Mouse (Mus musculus) neural tube, embryonic 15.5 days (tissue): ENCODE results near the gene Jmjd1c. TPM values are rescaled to one million over a fixed set of nuclear protein-coding genes. Genes with fewer than 3 reads are reported as not detected.

Experiments
- ATAC-seq: fragments of 200-750 bp; cut with Nextera tagmentation; 2 replicates; pipeline ENCODE4 v1.8.0; 2017; ENCODE audit warnings: mild to moderate bottlenecking, moderate TSS enrichment, moderate library complexity; ENCODE audit not compliant: low FRiP score
- H3K27ac ChIP-seq: fragments of 300-500 bp; sonication (generic); replicated peaks from 2 replicates; pipeline ENCODE4 v1.5.1; 2015; ENCODE audit warnings: mild to moderate bottlenecking, inconsistent platforms
- H3K27me3 ChIP-seq: fragments of 300-500 bp; sonication (generic); replicated peaks from 2 replicates; pipeline ENCODE4 v1.6.1; 2015; ENCODE audit warnings: inconsistent platforms
- H3K36me3 ChIP-seq: fragments of 300-500 bp; sonication (generic); 2 replicates; pipeline ENCODE4 v1.6.1; 2015; ENCODE audit warnings: inconsistent platforms
- H3K4me1 ChIP-seq: fragments of 300-500 bp; sonication (generic); 2 replicates; pipeline ENCODE4 v1.6.1; 2015; ENCODE audit warnings: inconsistent platforms
- H3K4me2 ChIP-seq: fragments of 300-500 bp; sonication (generic); 2 replicates; pipeline ENCODE4 v1.6.1; 2015; ENCODE audit warnings: inconsistent platforms, mild to moderate bottlenecking, moderate library complexity
- H3K4me3 ChIP-seq: fragments of 300-500 bp; sonication (generic); replicated peaks from 2 replicates; pipeline ENCODE4 v1.5.1; 2015; ENCODE audit warnings: mild to moderate bottlenecking, inconsistent platforms
- H3K9ac ChIP-seq: fragments of 300-500 bp; sonication (generic); replicated peaks from 2 replicates; pipeline ENCODE4 v1.6.1; 2015; ENCODE audit warnings: mild to moderate bottlenecking, inconsistent platforms
- H3K9me3 ChIP-seq: fragments of 300-500 bp; sonication (generic); replicated peaks from 2 replicates; pipeline ENCODE4 v1.6.1; 2016; ENCODE audit warnings: inconsistent platforms
- WGBS: fragments of 180-500 bp; shearing (Covaris S2); methylation state at CpG from one replicate; pipeline ENCODE4 v1.1.7; 2015; ENCODE audit warnings: mixed read lengths; 5-methylcytosine and 5-hydroxymethylcytosine counted together
- polyA plus RNA-seq: library from polyadenylated mRNA; unstranded; fragments of >200 nt; fragmentation: Nextera tagmentation; extraction: Ambion mirVana; gene quantifications from 2 replicates; pipeline ENCODE4 v1.2.1, GENCODE M21; 2015

Jmjd1c gene
- polyA plus RNA-seq, 1 experiment from 2014 or later = 50.7 TPM

DNA sequence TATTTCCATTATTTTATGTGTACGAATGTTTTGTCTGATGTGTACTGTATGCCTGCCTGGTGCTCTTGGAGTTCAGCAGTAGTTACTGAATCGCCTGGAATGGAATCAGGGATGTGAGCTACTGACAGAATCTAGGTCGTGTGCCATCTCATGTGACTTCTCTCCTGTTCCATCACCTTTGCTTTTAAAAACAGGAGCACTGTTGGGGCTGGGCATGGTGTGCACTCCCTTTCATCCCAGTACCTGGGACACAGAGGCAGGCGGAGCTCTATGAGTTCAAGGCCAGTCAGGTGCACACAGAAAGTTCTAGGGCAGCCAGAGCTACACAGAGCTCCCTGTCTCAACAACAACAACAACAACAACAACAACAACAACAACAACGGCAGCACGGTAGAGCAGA lies 38.2 kb upstream of the Jmjd1c start:
- ATAC-seq = no peak
- H3K4me3 ChIP-seq = no peak overlapping the region
- peaks cover 52% of the 10 kb centered on the region for H3K4me1 ChIP-seq
- H3K36me3 ChIP-seq = no peaks in the 10 kb centered on the region
- H3K27ac ChIP-seq = peak overlapping the region; percentile 70
- no peaks in the 10 kb centered on the region for H3K27me3 ChIP-seq
- WGBS = 89% methylated on average over 6 of the region's 6 CpGs
- H3K9me3 ChIP-seq = no peaks in the 10 kb centered on the region
- no peak overlapping the region for H3K9ac ChIP-seq
- no peak overlapping the region for H3K4me2 ChIP-seq

DNA sequence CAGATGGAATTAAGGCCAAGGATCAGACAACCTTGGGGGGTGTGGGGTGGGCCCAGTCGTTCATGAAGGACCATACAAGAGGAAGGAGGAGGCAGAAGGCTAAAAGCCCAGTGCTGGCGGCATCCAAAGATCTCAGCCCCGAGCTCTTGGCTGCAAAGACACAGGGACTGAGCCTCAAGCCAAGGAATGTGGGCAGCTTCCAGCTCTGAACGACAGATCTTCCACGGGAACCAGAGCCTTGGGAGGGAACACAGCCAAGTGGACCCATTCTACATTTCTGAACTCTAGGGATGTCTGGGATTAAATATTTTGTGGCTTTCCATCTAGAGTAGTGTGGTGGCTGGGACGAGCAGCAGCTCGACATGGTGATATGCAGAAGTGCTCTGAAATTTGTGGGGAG lies 37.6 kb upstream of the Jmjd1c start:
- Histone ChIP-seq H3K27ac (peak overlapping the region; percentile 70), H3K36me3 (no peaks in the 10 kb centered on the region), H3K4me1 (peaks cover 47% of the 10 kb centered on the region), H3K4me2 (no peak overlapping the region; the same call in 1 of the 2 replicates), H3K4me3 (no peak overlapping the region), H3K9me3 (no peaks in the 10 kb centered on the region), H3K27me3 (no peaks in the 10 kb centered on the region), H3K9ac (no peak overlapping the region)
- peak; percentile 23 for ATAC-seq
- 57% methylated on average over 7 of the region's 7 CpGs for WGBS

- Histone ChIP-seq H3K4me2 (no peak overlapping the region; the same call in 1 of the 2 replicates), H3K27me3 (no peaks in the 10 kb centered on the region), H3K27ac (peak overlapping the region; percentile 70), H3K4me1 (peaks cover 43% of the 10 kb centered on the region), H3K9ac (no peak overlapping the region), H3K9me3 (no peaks in the 10 kb centered on the region), H3K4me3 (no peak overlapping the region), H3K36me3 (no peaks in the 10 kb centered on the region)
- ATAC-seq = peak; percentile 25; the same call in 1 of the 2 replicates
- 40% methylated on average over 6 of the region's 6 CpGs for WGBS
Observed at GRCm38 (mm10) chr10:67058702-67059101, 37.2 kb upstream of the Jmjd1c start.

DNA sequence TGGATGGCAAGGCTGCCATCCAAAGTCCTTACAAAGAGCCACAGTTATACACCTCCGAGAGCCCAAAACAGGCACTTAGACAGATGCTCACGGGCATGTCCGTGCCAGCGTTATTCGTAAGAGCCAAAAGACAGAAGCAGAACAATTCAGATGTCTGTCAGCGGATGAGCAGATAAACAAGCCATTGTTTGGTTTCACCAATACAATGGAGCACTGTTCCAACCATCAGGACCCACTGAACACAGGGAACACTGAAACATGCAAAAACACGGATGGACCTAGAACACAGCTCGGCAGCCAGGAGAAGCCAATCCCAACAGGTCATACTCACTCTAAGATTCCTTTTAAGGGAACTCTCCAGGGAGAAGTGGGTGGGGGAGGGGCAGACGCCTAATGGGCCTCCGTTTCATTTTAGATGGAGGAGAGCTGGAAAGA lies 34.5 kb upstream of the Jmjd1c start:
- Histone ChIP-seq H3K27me3 (no peaks in the 10 kb centered on the region), H3K27ac (peak overlapping the region; percentile 62), H3K4me2 (0 out of 2 replicates have a peak overlapping the region, but pooled peaks have one; percentile 13), H3K4me1 (peaks cover 45% of the 10 kb centered on the region), H3K9me3 (no peaks in the 10 kb centered on the region), H3K4me3 (no peak overlapping the region), H3K36me3 (no peaks in the 10 kb centered on the region), H3K9ac (no peak overlapping the region)
- ATAC-seq = no peak
- WGBS = 27% methylated on average over 10 of the region's 10 CpGs

DNA sequence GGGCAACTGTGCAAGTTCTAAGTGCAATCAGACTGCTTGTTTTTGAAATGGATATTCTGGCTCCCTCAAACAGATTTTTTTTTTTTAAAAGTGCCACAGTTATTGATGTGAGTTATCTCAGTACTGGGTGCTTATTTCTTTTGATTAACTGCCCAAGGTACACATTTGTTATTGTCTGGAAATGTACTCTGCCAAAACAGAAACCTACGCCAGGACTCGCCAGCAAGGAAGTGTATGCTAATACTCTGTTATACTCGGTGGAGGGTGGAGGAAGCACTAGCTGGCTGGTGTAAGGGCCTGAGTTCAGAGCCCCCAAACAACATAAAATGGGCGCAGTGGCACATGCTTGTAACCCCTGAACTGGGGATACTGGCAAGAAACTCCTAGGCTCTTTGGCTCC lies 34.1 kb upstream of the Jmjd1c start:
- Histone ChIP-seq H3K27me3 (no peaks in the 10 kb centered on the region), H3K9ac (no peak overlapping the region), H3K4me2 (peak overlapping the region; percentile 13; the same call in 1 of the 2 replicates), H3K4me3 (no peak overlapping the region), H3K36me3 (no peaks in the 10 kb centered on the region), H3K4me1 (peaks cover 46% of the 10 kb centered on the region), H3K9me3 (no peaks in the 10 kb centered on the region), H3K27ac (peak overlapping the region; percentile 62)
- no peak for ATAC-seq
- WGBS = 51% methylated on average over 4 of the region's 4 CpGs

- Histone ChIP-seq H3K9me3 (no peaks in the 10 kb centered on the region), H3K27me3 (no peaks in the 10 kb centered on the region), H3K4me1 (peaks cover 31% of the 10 kb centered on the region), H3K9ac (no peak overlapping the region), H3K4me2 (no peak overlapping the region), H3K27ac (peak overlapping the region; percentile 43), H3K4me3 (no peak overlapping the region), H3K36me3 (no peaks in the 10 kb centered on the region)
- WGBS = 60% methylated on average over 7 of the region's 7 CpGs
- no peak for ATAC-seq
Observed at GRCm38 (mm10) chr10:67065277-67065887, 30.5 kb upstream of the Jmjd1c start.

DNA sequence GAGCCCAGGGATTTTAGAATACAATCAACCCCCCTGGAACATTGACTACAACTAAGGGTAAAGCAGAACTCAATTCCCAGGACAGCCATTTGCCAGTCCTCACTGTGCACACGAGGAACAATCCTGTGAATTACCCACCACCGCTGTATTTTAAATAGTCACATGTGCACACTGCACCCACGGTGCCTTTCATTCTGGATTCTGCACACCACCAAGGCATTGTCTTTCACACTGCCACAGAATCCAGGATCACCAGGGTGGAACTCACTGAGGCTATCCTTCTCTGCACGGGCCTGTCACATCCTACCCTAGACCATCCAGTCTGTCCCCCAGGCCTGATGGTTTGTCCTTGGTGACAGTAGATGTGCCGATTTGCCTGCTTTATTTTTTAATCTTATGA lies 30.0 kb upstream of the Jmjd1c start:
- Histone ChIP-seq H3K4me3 (no peak overlapping the region), H3K9me3 (no peaks in the 10 kb centered on the region), H3K27me3 (no peaks in the 10 kb centered on the region), H3K9ac (no peak overlapping the region), H3K4me1 (peaks cover 31% of the 10 kb centered on the region), H3K27ac (peak overlapping the region; percentile 43), H3K4me2 (no peak overlapping the region), H3K36me3 (no peaks in the 10 kb centered on the region)
- WGBS = 23% methylated on average over 5 of the region's 5 CpGs
- peak; percentile 58; the same call in 1 of the 2 replicates for ATAC-seq

- Histone ChIP-seq H3K9me3 (no peaks in the 10 kb centered on the region), H3K9ac (no peak overlapping the region), H3K4me1 (peaks cover 26% of the 10 kb centered on the region), H3K4me2 (no peak overlapping the region), H3K36me3 (no peaks in the 10 kb centered on the region), H3K27me3 (no peaks in the 10 kb centered on the region), H3K4me3 (no peak overlapping the region), H3K27ac (no peak overlapping the region)
- no peak for ATAC-seq
- WGBS = 43% methylated on average over 3 of the region's 3 CpGs
Observed at GRCm38 (mm10) chr10:67066421-67066820, 29.5 kb upstream of the Jmjd1c start.

- 91% methylated on average over 10 of the region's 10 CpGs for WGBS
- Histone ChIP-seq H3K27me3 (no peaks in the 10 kb centered on the region), H3K36me3 (no peaks in the 10 kb centered on the region), H3K9ac (no peak overlapping the region), H3K4me2 (no peak overlapping the region), H3K4me3 (no peak overlapping the region), H3K27ac (no peak overlapping the region), H3K4me1 (peaks cover 15% of the 10 kb centered on the region), H3K9me3 (no peaks in the 10 kb centered on the region)
- no peak for ATAC-seq
Observed at GRCm38 (mm10) chr10:67069013-67069412, 26.9 kb upstream of the Jmjd1c start.

GRCm38 (mm10) chr10:67071389-67071788 lies 24.5 kb upstream of the Jmjd1c start:
- Histone ChIP-seq H3K36me3 (no peaks in the 10 kb centered on the region), H3K9ac (no peak overlapping the region), H3K9me3 (no peaks in the 10 kb centered on the region), H3K27me3 (no peaks in the 10 kb centered on the region), H3K4me3 (no peak overlapping the region), H3K27ac (no peak overlapping the region), H3K4me1 (peaks cover 7% of the 10 kb centered on the region), H3K4me2 (no peak overlapping the region)
- WGBS = 74% methylated on average over 4 of the region's 4 CpGs
- ATAC-seq = no peak

GRCm38 (mm10) chr10:67071884-67072283 lies 24.0 kb upstream of the Jmjd1c start:
- H3K4me2 ChIP-seq = no peak overlapping the region
- H3K27ac ChIP-seq = no peak overlapping the region
- no peaks in the 10 kb centered on the region for H3K27me3 ChIP-seq
- no peaks in the 10 kb centered on the region for H3K36me3 ChIP-seq
- H3K4me1 ChIP-seq = peaks cover 9% of the 10 kb centered on the region
- no peaks in the 10 kb centered on the region for H3K9me3 ChIP-seq
- H3K4me3 ChIP-seq = no peak overlapping the region
- H3K9ac ChIP-seq = no peak overlapping the region
- WGBS = 84% methylated on average over 5 of the region's 5 CpGs
- ATAC-seq = no peak

- Histone ChIP-seq H3K36me3 (no peaks in the 10 kb centered on the region), H3K9ac (no peak overlapping the region), H3K4me1 (peaks cover 9% of the 10 kb centered on the region), H3K4me3 (no peak overlapping the region), H3K4me2 (no peak overlapping the region), H3K27me3 (no peaks in the 10 kb centered on the region), H3K27ac (no peak overlapping the region), H3K9me3 (no peaks in the 10 kb centered on the region)
- WGBS = 96% methylated on average over 4 of the region's 4 CpGs
- no peak for ATAC-seq
Observed at GRCm38 (mm10) chr10:67072600-67072999, 23.3 kb upstream of the Jmjd1c start.
